Mouse (Mus musculus): ENCODE results near the gene Sft2d1.

DNA sequence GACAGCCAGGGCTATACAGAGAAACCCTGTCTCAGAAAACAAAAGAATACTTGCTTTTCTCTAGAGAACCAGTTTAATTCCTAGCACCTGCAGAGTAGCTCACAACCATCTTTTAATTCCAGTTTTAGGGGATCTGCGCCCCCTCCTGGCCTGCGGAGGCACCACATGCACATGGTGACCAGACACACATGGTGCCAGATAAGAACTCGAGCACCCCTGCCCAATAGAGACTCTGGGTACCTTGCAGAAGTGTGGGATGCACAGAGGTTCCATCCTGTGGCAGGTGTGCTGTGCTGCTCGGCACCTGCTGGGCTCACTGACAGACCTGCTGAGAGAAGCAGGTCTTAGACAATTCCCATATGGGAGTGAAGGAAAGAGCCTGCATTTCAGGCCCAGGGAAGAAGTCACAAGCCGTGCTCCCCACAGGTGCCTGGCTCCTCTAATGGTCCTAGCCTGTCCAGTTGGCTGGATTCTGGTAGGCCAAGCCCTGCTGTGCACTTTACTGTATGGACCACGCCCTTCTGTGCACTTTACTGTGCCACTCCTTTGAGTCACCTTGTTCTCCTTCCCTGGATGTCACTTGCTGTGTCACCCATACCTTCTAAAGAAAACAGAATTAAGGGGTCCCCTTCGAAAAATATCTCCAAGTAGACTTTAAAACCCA lies 17.7 kb downstream of the Sft2d1 start:
- TF ChIP-seq USF1 (IDR thresholded peaks at IDR 0.05; ENCODE audit: low read depth) (no peak), POLR2A (IDR thresholded peaks at IDR 0.05; ENCODE audit: insufficient read length, low read depth) (no peak), CEBPB (IDR thresholded peaks at IDR 0.05; ENCODE audit: insufficient read depth, poor library complexity, severe bottlenecking) (no peak), MAX (IDR thresholded peaks at IDR 0.05; ENCODE audit: low read depth) (no peak), MYOG (IDR thresholded peaks at IDR 0.05; ENCODE audit: control insufficient read depth in 1 of 3, insufficient read depth in 1 of 3, insufficient read length in 2 of 3, low read depth in 2 of 3) (no peak)

Measured in myocyte (in vitro differentiated cells).